Mouse (Mus musculus) erythroblast, embryonic 14.5 days (primary cell): ENCODE measurements at regions not wholly inside any gene's neighbourhood (a gene's known extent, or its start where the extent isn't known, plus 50 kb on each side); places are given as distances from the start of the nearest gene placed in this dataset.
A peak's percentile ranks its signal among the peaks of the same experiment; 100 is the strongest.

Experiments
- GATA1 ChIP-seq: IDR thresholded peaks from 2 replicates; pipeline ENCODE4 v1.6.1; 2012; ENCODE audit warnings: low read length, inconsistent platforms, mixed read lengths
- TAL1 ChIP-seq: IDR thresholded peaks from 3 replicates; pipeline ENCODE4 v1.6.1; 2012; ENCODE audit warnings: low read length, inconsistent platforms, mixed read lengths

DNA sequence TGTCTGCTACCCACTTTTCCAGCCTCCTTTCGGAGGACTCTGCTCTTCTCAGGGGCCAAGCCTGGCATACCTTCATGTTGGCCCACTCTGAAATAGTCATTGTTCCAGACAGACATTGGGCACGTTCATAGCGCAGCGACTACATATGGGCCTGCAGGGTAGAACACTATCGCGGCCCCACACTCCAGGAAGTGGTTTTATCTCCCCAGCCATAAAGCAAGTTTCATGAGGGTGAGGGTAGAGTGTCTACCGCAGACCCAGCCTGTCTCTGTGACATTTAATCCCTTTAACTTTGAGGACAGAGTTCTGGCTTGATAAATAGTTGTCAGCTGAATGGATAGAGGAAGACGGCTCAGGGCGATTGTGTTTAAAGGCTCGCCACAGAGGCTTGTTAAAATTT lies 177.5 kb upstream of the Elac2 start:
- peak; percentile 32; the same call in 2 of the 3 replicates for TF ChIP-seq TAL1
- TF ChIP-seq GATA1: no peak
